Mouse (Mus musculus) embryonic facial prominence, embryonic 10.5 days (tissue): ENCODE data around the gene Ttll5. TPM values are rescaled to one million over a fixed set of nuclear protein-coding genes. Genes with fewer than 3 reads are reported as not detected.

Experiments used
- DNase-seq: peaks from one replicate; pipeline ENCODE4 v3.0.0-alpha.2; 2017; ENCODE audit warnings: low spot score
- H3K27ac ChIP-seq: fragments of 300-500 bp; sonication (generic); replicated peaks from 2 replicates; pipeline ENCODE4 v1.5.1; 2016; ENCODE audit warnings: mild to moderate bottlenecking
- H3K27me3 ChIP-seq: fragments of 300-500 bp; sonication (generic); replicated peaks from 2 replicates; pipeline ENCODE4 v1.6.1; 2016; ENCODE audit warnings: low read depth, mild to moderate bottlenecking; ENCODE audit not compliant: poor library complexity, severe bottlenecking
- H3K36me3 ChIP-seq: fragments of 300-500 bp; sonication (generic); replicated peaks from 2 replicates; pipeline ENCODE4 v1.6.1; 2016; ENCODE audit warnings: mild to moderate bottlenecking, moderate library complexity
- H3K4me1 ChIP-seq: fragments of 300-500 bp; sonication (generic); 2 replicates; pipeline ENCODE4 v1.6.1; 2016
- H3K4me3 ChIP-seq: fragments of 300-500 bp; sonication (generic); 2 replicates; pipeline ENCODE4 v1.5.1; 2016; ENCODE audit warnings: mild to moderate bottlenecking, moderate library complexity
- H3K9me3 ChIP-seq: fragments of 300-500 bp; sonication (generic); 2 replicates; pipeline ENCODE4 v1.6.1; 2016; ENCODE audit warnings: mild to moderate bottlenecking
- WGBS: fragments of 180-500 bp; shearing (Covaris S2); methylation state at CpG from one replicate; pipeline ENCODE4 v1.1.7; 2016; 5-methylcytosine and 5-hydroxymethylcytosine counted together
- polyA plus RNA-seq: library from polyadenylated mRNA; unstranded; fragments of >200 nt; fragmentation: Nextera tagmentation; extraction: Ambion mirVana; gene quantifications from 2 replicates; pipeline ENCODE4 v1.2.1, GENCODE M21; 2016

Ttll5 gene
- polyA plus RNA-seq, 1 experiment from 2014 or later: 17.0 TPM

- WGBS: 75% methylated on average over 11 of the region's 11 CpGs
- Histone ChIP-seq H3K4me1 (peaks cover 25% of the 10 kb centered on the region), H3K9me3 (no peaks in the 10 kb centered on the region), H3K4me3 (no peak overlapping the region), H3K27me3 (no peaks in the 10 kb centered on the region; the same call in 1 of the 2 replicates), H3K27ac (no peak overlapping the region), H3K36me3 (peaks cover 19% of the 10 kb centered on the region; the same call in 1 of the 2 replicates)
- DNase-seq: no peak
Measured at GRCm38 (mm10) chr12:86104297-86104696, 279.8 kb downstream of the Ttll5 start.

GRCm38 (mm10) chr12:86105546-86105945 lies 281.1 kb downstream of the Ttll5 start:
- H3K27ac ChIP-seq: no peak overlapping the region
- peaks cover 23% of the 10 kb centered on the region for H3K4me1 ChIP-seq
- H3K4me3 ChIP-seq: no peak overlapping the region
- H3K27me3 ChIP-seq: no peaks in the 10 kb centered on the region; the same call in 1 of the 2 replicates
- WGBS: 83% methylated on average over 10 of the region's 10 CpGs
- no peak for DNase-seq
- no peaks in the 10 kb centered on the region for H3K9me3 ChIP-seq
- H3K36me3 ChIP-seq: peaks cover 19% of the 10 kb centered on the region; the same call in 1 of the 2 replicates

GRCm38 (mm10) chr12:86106086-86106485 lies 281.6 kb downstream of the Ttll5 start:
- Histone ChIP-seq H3K27ac (no peak overlapping the region), H3K4me1 (peaks cover 20% of the 10 kb centered on the region), H3K9me3 (no peaks in the 10 kb centered on the region), H3K27me3 (no peaks in the 10 kb centered on the region; the same call in 1 of the 2 replicates), H3K4me3 (no peak overlapping the region), H3K36me3 (peaks cover 19% of the 10 kb centered on the region; the same call in 1 of the 2 replicates)
- no peak for DNase-seq
- WGBS: 90% methylated on average over 9 of the region's 9 CpGs

- WGBS: 76% methylated on average over 7 of the region's 7 CpGs
- H3K4me1 ChIP-seq: peaks cover 20% of the 10 kb centered on the region
- no peak overlapping the region for H3K27ac ChIP-seq
- no peak for DNase-seq
- no peak overlapping the region for H3K4me3 ChIP-seq
- H3K9me3 ChIP-seq: no peaks in the 10 kb centered on the region
- peaks cover 21% of the 10 kb centered on the region; the same call in 1 of the 2 replicates for H3K36me3 ChIP-seq
- no peaks in the 10 kb centered on the region; the same call in 1 of the 2 replicates for H3K27me3 ChIP-seq
Measured at GRCm38 (mm10) chr12:86107645-86108044, 283.2 kb downstream of the Ttll5 start.

- no peak for DNase-seq
- no peaks in the 10 kb centered on the region for H3K9me3 ChIP-seq
- 88% methylated on average over 4 of the region's 4 CpGs for WGBS
Measured at GRCm38 (mm10) chr12:86109531-86109930, 285.1 kb downstream of the Ttll5 start.

GRCm38 (mm10) chr12:86110637-86111036 lies 286.2 kb downstream of the Ttll5 start:
- H3K4me3 ChIP-seq: no peak overlapping the region
- H3K27ac ChIP-seq: no peak overlapping the region
- peaks cover 18% of the 10 kb centered on the region; the same call in 1 of the 2 replicates for H3K36me3 ChIP-seq
- no peaks in the 10 kb centered on the region for H3K4me1 ChIP-seq
- no peak for DNase-seq
- 90% methylated on average over 2 of the region's 2 CpGs for WGBS
- no peaks in the 10 kb centered on the region for H3K9me3 ChIP-seq
- H3K27me3 ChIP-seq: no peaks in the 10 kb centered on the region

More at GRCm38 (mm10) chr12:86109531-86109930, 285.1 kb downstream of the Ttll5 start:
- peaks cover 7% of the 10 kb centered on the region for H3K4me1 ChIP-seq
- no peak overlapping the region for H3K4me3 ChIP-seq
- H3K27me3 ChIP-seq: no peaks in the 10 kb centered on the region; the same call in 1 of the 2 replicates
- H3K36me3 ChIP-seq: peaks cover 23% of the 10 kb centered on the region; the same call in 1 of the 2 replicates
- H3K27ac ChIP-seq: no peak overlapping the region

Other genes starting within 250 kb of the Ttll5 start
- gene Jdp2, start 225.6 kb upstream of the Ttll5 start, polyA plus RNA-seq: 0.15 and 0.48 TPM in 2 replicates
- gene Batf, start 138.0 kb upstream of the Ttll5 start, polyA plus RNA-seq: 2.4 and 2.6 TPM in 2 replicates
- gene Flvcr2, start 78.1 kb upstream of the Ttll5 start, polyA plus RNA-seq: 0.74 and 0.88 TPM in 2 replicates
- gene Erg28, start 109 bp upstream of the Ttll5 start, polyA plus RNA-seq: 102 and 106 TPM in 2 replicates